Mouse (Mus musculus): ENCODE results near the gene Timp1. TPM values are rescaled to one million over a fixed set of nuclear protein-coding genes. Genes with fewer than 3 reads are reported as not detected.
A peak's percentile ranks its signal among the peaks of the same experiment; 100 is the strongest.

The Timp1 gene
- polyA plus RNA-seq (2016; fragmentation: Nextera tagmentation; extraction: Ambion mirVana) = 14.7 and 15.6 TPM in 2 replicates

DNA sequence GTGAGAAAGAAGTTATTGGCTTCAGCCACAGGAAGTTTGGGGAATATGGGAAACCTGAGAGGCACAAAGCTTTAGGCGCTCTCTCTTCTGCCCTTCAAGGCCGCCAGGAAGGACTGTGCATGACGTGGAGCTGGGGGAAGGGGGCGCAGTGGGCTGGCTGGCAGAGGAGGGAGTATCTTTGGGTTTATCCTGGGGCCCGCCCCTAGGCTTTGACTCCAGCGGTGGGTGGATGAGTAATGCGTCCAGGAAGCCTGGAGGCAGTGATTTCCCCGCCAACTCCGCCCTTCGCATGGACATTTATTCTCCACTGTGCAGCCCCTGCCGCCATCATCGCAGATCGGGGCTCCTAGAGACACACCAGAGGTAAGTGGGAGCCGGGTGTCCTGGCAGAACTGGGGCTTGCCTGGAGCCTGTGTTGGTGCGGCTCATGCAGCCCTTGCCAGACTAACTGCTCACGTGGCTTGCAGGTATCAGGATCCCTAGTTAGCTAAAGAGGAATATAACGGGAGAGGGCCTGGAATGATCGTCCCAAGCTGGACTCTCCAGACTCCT is at the start of gene Timp1:
Timp1 (plus strand) TSS at position 205 of the 552 bp plus-strand sequence.
- 18% methylated on average over 18 of the region's 18 CpGs for WGBS
- peak within 1 kb of the TSS; percentile 29 for H3K4me3 ChIP-seq (replicated peaks)

DNA sequence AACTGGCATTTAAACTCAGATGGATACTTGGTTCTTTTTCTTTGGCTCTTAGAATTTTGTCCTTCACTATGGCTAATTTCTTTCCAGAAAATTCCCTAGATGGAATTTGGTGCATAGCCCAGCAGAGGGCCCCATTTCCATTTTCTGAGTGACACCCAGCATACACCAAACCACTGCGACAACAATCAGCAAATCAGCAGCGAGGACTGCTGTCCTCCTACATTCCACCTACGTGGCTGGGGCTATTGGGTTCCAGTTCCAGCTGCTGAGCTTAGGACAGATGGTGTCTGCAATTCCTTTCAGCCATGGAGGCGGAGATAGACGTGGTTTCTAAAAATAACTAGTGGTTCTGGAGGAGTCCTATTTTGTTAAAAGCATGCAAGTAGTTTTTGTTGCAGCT is 41.0 kb upstream of the Timp1 start:
- Histone ChIP-seq H3K4me3 (replicated peaks) (no peak overlapping the region), H3K9me3 (no peaks in the 10 kb centered on the region), H3K27ac (no peak overlapping the region), H3K27me3 (no peaks in the 10 kb centered on the region), H3K4me2 (no peak overlapping the region), H3K4me1 (replicated peaks) (no peaks in the 10 kb centered on the region), H3K9ac (replicated peaks) (no peak overlapping the region), H3K36me3 (no peaks in the 10 kb centered on the region)
- ATAC-seq (ENCODE audit: insufficient number of reproducible peaks, insufficient read depth, low FRiP score, low TSS enrichment, low read depth) = 0 out of 2 replicates have a peak, but pooled peaks have one; percentile 56
- WGBS = 34% methylated on average over 5 of the region's 5 CpGs

More for the DNA sequence above, at the start of gene Timp1:
- H3K27ac ChIP-seq = no peak within 1 kb of the TSS
- H3K4me2 ChIP-seq = peak within 1 kb of the TSS; percentile 54
- no peak within 1 kb of the TSS; the same call in 1 of the 2 replicates for H3K9ac ChIP-seq (replicated peaks)
- no peaks in the 10 kb centered on the region for H3K4me1 ChIP-seq (replicated peaks)
- no peaks in the 10 kb centered on the region for H3K27me3 ChIP-seq
- no peaks in the 10 kb centered on the region for H3K36me3 ChIP-seq
- H3K9me3 ChIP-seq = no peaks in the 10 kb centered on the region
- peak; percentile 85; the same call in 1 of the 2 replicates for ATAC-seq (ENCODE audit: insufficient number of reproducible peaks, insufficient read depth, low FRiP score, low TSS enrichment, low read depth)

DNA sequence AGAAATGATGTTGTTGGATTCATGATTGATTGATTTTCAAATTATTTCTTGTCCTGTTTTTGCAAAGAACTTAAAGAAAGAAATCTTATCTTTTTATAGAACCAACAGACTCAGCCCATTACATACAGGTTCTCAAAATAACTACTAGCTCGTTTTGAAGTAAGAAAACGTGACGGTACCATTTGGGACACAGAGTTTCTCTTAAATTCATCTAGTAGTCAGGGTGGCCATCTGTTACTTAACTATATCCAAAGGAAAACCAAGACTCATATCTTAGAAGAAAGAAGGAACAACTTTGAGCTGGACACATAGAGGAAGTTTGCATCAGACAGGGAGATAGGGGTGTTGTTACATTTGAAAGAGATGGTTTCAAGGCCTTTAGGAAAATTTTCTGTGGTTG is 22.7 kb upstream of the Timp1 start:
- H3K4me2 ChIP-seq = no peak overlapping the region
- no peak overlapping the region for H3K27ac ChIP-seq
- WGBS = 94% methylated on average over 3 of the region's 3 CpGs
- no peak for ATAC-seq (ENCODE audit: insufficient number of reproducible peaks, insufficient read depth, low FRiP score, low TSS enrichment, low read depth)
- H3K36me3 ChIP-seq = peaks cover 14% of the 10 kb centered on the region; the same call in 1 of the 2 replicates
- no peaks in the 10 kb centered on the region for H3K27me3 ChIP-seq
- H3K9ac ChIP-seq (replicated peaks) = no peak overlapping the region
- H3K4me3 ChIP-seq (replicated peaks) = no peak overlapping the region
- H3K9me3 ChIP-seq = no peaks in the 10 kb centered on the region
- H3K4me1 ChIP-seq (replicated peaks) = 0 out of 2 replicates have a peak, but pooled peaks cover 7% of the 10 kb centered on the region

DNA sequence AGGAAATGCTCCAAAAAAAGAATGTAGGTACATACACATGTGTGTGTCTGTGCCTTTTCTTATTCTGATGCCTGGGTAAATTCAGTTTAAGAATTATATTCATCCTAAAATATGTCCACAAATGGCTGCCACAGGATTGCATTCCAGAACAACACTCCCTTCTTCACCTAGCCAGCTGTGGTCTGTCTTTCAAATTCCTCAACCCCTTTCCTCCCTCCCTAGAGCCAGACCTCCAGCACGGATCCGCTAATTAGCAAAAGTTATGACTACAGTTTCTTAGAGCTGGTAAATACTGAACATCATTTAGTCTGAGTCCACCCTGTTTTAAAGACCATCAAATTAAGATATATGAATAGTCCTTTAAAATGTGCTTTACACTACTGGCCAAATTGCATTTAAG is 22.1 kb upstream of the Timp1 start:
- H3K27me3 ChIP-seq = no peaks in the 10 kb centered on the region
- H3K9me3 ChIP-seq = no peaks in the 10 kb centered on the region
- peak overlapping the region; percentile 37 for H3K4me2 ChIP-seq
- H3K36me3 ChIP-seq = peaks cover 14% of the 10 kb centered on the region; the same call in 1 of the 2 replicates
- H3K4me1 ChIP-seq (replicated peaks) = 0 out of 2 replicates have a peak, but pooled peaks cover 7% of the 10 kb centered on the region
- H3K4me3 ChIP-seq (replicated peaks) = peak overlapping the region; percentile 59; the same call in 1 of the 2 replicates
- WGBS = 20% methylated on average over 2 of the region's 2 CpGs
- peak overlapping the region; percentile 78 for H3K27ac ChIP-seq
- 0 out of 2 replicates have a peak, but pooled peaks have one; percentile 16 for ATAC-seq (ENCODE audit: insufficient number of reproducible peaks, insufficient read depth, low FRiP score, low TSS enrichment, low read depth)
- H3K9ac ChIP-seq (replicated peaks) = no peak overlapping the region

DNA sequence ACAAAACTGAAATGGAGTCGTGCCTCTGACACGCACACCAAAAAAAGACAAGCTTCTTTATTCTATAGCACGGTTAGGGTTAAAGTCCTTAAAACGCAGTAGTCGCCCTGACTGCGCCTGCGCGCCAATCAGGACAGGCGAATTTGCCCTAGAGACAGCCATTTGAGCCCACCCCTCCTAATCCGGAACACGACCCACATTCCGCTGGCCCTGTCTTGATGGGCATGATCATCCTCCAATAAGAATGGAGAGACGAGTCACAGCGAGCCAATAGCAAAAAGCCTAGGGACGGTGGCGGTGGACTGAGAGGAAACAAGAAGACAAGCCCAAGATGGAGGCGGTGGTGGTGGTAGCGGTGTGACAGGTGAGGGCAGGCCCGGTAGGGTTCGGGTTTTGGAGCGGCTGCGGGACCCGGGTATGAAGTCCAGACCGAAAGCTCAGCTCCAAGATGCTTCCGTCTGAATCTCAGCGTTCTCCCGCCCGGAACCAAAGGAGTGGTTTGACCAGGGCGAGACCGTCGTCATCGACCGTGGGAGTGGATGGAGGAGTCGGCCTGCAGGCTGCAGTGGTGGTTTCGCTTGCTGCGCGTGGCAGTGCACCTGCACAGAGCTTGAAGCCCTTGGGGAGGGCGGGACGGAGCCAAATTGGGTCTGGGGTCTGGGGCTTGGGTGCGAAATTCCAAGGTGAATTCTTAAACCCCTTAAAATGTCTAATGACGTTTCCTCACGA is 21.5 kb upstream of the Timp1 start:
- H3K4me2 ChIP-seq = peak overlapping the region; percentile 61
- peak overlapping the region; percentile 59 for H3K4me3 ChIP-seq (replicated peaks)
- H3K4me1 ChIP-seq (replicated peaks) = 0 out of 2 replicates have a peak, but pooled peaks cover 7% of the 10 kb centered on the region
- peak overlapping the region; percentile 66 for H3K9ac ChIP-seq (replicated peaks)
- no peaks in the 10 kb centered on the region for H3K9me3 ChIP-seq
- H3K27ac ChIP-seq = peak overlapping the region; percentile 78
- ATAC-seq (ENCODE audit: insufficient number of reproducible peaks, insufficient read depth, low FRiP score, low TSS enrichment, low read depth) = peak; percentile 97
- H3K27me3 ChIP-seq = no peaks in the 10 kb centered on the region
- H3K36me3 ChIP-seq = peaks cover 19% of the 10 kb centered on the region
- WGBS = 19% methylated on average over 42 of the region's 42 CpGs

DNA sequence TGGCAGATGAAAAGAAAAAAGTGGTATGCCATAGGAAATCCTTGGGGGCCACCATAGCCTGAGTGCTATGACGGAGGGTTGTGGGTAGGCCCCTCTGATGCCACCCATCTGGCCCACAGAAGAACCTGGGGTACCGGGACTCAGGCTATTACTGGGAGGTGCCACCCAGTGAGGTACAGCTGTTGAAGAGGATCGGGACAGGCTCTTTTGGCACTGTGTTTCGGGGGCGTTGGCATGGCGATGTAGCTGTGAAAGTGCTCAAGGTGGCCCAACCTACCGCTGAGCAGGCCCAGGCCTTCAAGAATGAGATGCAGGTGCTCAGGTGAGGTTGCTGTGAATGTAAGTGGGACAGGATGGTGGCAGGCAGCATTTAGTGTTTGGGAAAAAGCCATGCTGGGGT is 16.2 kb upstream of the Timp1 start:
- Histone ChIP-seq H3K9me3 (no peaks in the 10 kb centered on the region), H3K36me3 (peaks cover 45% of the 10 kb centered on the region), H3K9ac (replicated peaks) (no peak overlapping the region), H3K27ac (no peak overlapping the region), H3K4me1 (replicated peaks) (0 out of 2 replicates have a peak, but pooled peaks cover 7% of the 10 kb centered on the region), H3K27me3 (no peaks in the 10 kb centered on the region), H3K4me2 (no peak overlapping the region), H3K4me3 (replicated peaks) (no peak overlapping the region)
- 95% methylated on average over 7 of the region's 7 CpGs for WGBS
- no peak for ATAC-seq (ENCODE audit: insufficient number of reproducible peaks, insufficient read depth, low FRiP score, low TSS enrichment, low read depth)

DNA sequence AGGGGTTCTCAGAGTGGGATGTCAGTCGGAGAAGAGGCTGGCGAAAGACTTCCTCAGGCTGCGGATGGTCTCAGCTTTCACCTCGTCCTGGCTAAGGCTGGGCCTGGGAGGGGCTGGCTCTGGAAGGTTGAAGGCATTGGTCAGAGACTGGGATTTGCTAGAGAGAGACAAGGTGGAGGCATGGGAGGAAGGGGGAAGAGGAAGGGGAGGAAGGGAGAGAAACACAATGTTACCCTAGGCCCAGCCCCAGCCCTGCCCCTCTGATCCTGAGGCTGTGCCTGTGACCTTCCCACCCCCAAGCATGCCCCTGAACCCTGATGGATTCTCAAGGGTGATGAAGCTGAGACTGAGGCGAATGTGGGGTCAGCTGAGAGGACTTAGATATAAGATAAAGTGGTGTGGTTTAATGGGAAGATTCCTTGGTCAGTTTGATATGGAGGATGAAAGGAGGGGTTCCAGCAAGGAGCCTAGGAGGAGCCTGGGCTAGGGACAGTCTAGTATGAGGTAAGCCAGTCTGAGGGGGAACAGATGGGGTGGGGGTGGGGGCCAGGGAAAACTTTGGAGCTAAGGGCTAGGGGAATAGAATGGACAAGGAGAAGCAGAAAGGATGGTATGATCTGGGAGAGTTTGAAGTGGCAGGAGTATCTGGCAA is 8.4 kb upstream of the Timp1 start:
- H3K4me3 ChIP-seq (replicated peaks) = no peak overlapping the region

DNA sequence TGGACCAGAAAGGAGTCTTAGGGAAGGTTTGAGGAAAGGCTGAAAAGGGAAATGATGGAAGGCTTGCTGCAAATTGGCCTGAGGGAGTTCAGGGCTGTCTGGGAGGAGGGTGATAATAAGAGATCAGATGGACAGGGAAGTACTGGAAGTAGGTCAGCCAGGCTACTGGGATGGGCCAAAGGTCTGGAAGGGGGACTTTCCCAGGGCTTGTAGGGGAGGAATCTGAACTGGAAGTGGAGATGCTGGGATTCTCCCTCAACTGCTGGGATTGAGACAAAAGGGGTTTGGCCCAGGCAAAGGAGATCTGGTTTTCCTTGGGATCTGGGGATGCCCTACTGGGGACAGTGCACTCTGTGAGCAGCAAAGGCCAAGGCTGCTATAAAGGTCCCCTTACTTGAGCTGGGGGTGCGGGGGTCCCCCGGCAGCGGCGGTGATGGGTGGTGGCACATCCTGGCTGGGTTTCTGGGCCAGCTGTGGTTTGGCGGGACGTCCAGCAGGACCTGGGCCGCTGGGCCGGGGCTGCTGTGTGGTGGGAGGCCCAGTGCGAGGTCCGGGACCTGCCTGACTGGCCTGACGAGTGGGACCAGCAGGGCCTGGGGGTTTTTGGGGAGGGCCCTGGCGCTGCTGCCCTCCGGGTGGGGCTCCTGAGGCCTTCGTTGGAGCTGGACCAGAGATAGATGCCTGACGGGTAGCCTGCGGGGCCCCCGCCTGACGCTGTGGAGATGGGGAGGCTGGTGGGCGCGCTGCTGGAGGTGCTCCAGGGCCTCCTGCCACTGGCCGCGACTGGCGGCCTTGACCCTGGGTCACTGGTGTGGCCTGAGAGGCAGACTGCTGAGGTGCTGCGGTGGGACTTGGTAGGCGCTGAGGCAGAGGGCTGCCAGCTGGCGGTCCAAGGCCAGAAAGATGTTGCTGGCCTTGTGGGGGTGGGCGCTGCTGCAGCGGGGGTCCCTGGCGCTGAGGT is 7.6 kb upstream of the Timp1 start:
- Histone ChIP-seq H3K4me2 (peak overlapping the region; percentile 13; the same call in 1 of the 2 replicates), H3K4me3 (replicated peaks) (no peak overlapping the region), H3K9ac (replicated peaks) (no peak overlapping the region; the same call in 1 of the 2 replicates), H3K4me1 (replicated peaks) (peaks cover 7% of the 10 kb centered on the region), H3K27ac (no peak overlapping the region), H3K36me3 (peaks cover 4% of the 10 kb centered on the region; the same call in 1 of the 2 replicates), H3K9me3 (no peaks in the 10 kb centered on the region), H3K27me3 (no peaks in the 10 kb centered on the region)
- 0 out of 2 replicates have a peak, but pooled peaks have one; percentile 31 for ATAC-seq (ENCODE audit: insufficient number of reproducible peaks, insufficient read depth, low FRiP score, low TSS enrichment, low read depth)
- WGBS = 45% methylated on average over 24 of the region's 29 CpGs

More for the DNA sequence above, 8.4 kb upstream of the Timp1 start:
- Histone ChIP-seq H3K4me1 (replicated peaks) (peaks cover 7% of the 10 kb centered on the region), H3K27me3 (no peaks in the 10 kb centered on the region), H3K27ac (no peak overlapping the region), H3K36me3 (peaks cover 11% of the 10 kb centered on the region; the same call in 1 of the 2 replicates), H3K9me3 (no peaks in the 10 kb centered on the region), H3K4me2 (no peak overlapping the region), H3K9ac (replicated peaks) (no peak overlapping the region)
- no peak for ATAC-seq (ENCODE audit: insufficient number of reproducible peaks, insufficient read depth, low FRiP score, low TSS enrichment, low read depth)
- 41% methylated on average over 5 of the region's 5 CpGs for WGBS

DNA sequence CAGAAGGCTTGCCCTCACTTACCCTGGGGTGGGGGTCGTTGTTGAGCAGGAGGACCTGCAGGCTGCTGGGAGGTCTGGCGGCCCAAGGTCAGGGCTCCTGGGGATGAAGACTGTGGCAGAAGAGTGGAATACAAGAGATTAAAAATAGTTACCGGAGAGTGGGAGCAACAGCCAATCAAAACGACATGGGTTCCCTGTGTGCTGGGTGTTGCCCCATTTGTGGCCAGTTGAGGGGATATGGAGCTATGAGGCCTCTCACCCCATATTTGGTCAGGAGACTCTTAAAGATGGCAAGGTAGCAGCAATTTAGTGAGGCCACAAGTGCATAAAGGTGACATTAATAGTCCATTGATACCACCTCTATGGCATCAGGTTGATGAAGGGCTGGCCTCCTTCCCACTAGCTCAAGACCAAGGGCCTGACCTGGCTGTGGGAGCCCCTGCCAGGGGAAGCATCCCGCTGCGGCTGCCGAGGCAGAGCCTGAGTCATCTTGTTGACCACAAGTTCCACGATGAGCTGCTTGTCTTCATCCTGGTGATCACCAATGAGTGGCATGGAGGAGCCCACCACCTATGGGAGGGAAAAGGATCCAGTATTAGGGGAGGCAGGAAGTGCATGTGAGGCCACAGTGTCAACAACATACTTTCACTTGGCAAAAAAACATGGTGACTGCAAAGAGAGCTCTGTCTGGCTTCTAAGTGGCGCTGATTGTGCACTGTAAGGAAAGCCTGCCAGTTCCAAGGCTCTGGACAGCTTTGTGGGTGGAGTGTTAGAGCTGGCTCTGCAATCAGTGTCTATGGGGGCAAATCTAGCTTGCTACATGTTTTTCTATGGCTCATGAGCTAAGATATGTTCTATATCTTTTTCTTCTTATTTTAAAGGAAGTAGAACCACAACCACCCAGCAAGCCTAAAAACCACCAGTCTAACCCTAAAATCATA is 6.5 kb upstream of the Timp1 start:
- WGBS = 86% methylated on average over 9 of the region's 9 CpGs

More for the DNA sequence above, 6.5 kb upstream of the Timp1 start:
- Histone ChIP-seq H3K9me3 (no peaks in the 10 kb centered on the region), H3K9ac (replicated peaks) (no peak overlapping the region), H3K4me1 (replicated peaks) (peaks cover 7% of the 10 kb centered on the region), H3K4me2 (no peak overlapping the region), H3K4me3 (replicated peaks) (no peak overlapping the region), H3K27ac (no peak overlapping the region), H3K36me3 (no peaks in the 10 kb centered on the region; the same call in 1 of the 2 replicates), H3K27me3 (no peaks in the 10 kb centered on the region)
- no peak for ATAC-seq (ENCODE audit: insufficient number of reproducible peaks, insufficient read depth, low FRiP score, low TSS enrichment, low read depth)
